Mouse (Mus musculus): ENCODE measurements around the gene Serpinc1. TPM values are rescaled to one million over a fixed set of nuclear protein-coding genes. Genes with fewer than 3 reads are reported as not detected.

The Serpinc1 gene
- 0.75 and 1.1 TPM in 2 replicates for polyA plus RNA-seq (2011; ENCODE audit: insufficient read depth, insufficient read length, low read depth, missing spikeins)

GRCm38 (mm10) chr1:160978071-160978735, at the start of gene Serpinc1:
Gene Serpinc1 (plus strand): TSS chr1:160978585.
- H3K36me3 ChIP-seq (ENCODE audit: control insufficient read depth, insufficient read depth, low read length, poor library complexity, severe bottlenecking) = no peaks in the 10 kb centered on the region; the same call in 1 of the 2 replicates
- no peaks in the 10 kb centered on the region for H3K9me3 ChIP-seq (replicated peaks; ENCODE audit: control insufficient read depth, insufficient read depth, low read length, poor library complexity, severe bottlenecking)
- no peak within 1 kb of the TSS for H3K9ac ChIP-seq (ENCODE audit: low read depth, poor library complexity, severe bottlenecking)
- TF ChIP-seq EP300 (IDR thresholded peaks at IDR 0.05; ENCODE audit: insufficient read depth, low read depth, low read length) (no peak), POLR2A (IDR thresholded peaks at IDR 0.05; ENCODE audit: insufficient read depth, low read length) (no peak), CTCF (IDR thresholded peaks at IDR 0.05; ENCODE audit: low read depth, low read length) (no peak)
- no peak within 1 kb of the TSS for H3K4me3 ChIP-seq (ENCODE audit: low read depth, low read length)
- no peaks in the 10 kb centered on the region for H3K4me1 ChIP-seq (ENCODE audit: control insufficient read depth, insufficient read depth, low read length)
- no peak within 1 kb of the TSS for H3K27ac ChIP-seq (ENCODE audit: insufficient read depth, low read length)
- no peaks in the 10 kb centered on the region for H3K27me3 ChIP-seq (ENCODE audit: control insufficient read depth, insufficient read depth, low read length, poor library complexity, severe bottlenecking)

DNA sequence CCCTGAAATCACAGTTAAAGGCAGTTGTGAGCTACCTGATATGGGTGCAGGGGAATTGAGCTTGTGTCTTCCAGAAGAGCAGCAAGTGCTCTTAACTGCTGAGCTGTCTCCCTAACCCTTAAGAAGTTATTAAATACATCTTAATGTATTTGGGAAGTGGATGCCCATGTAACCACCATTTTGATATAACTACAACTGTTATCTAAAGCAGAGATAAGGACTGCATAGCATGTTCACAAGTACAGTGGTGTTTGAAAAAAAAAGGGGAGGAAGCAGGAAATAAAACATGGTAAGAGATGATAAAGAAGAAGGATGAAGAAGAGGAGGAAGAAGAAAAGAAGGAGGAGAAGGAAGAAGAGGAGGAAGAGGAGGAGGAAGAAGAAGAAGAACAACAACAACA, 47.1 kb upstream of the Serpinc1 start:
- Histone ChIP-seq H3K36me3 (ENCODE audit: control insufficient read depth, insufficient read depth, low read length, poor library complexity, severe bottlenecking) (peaks cover 5% of the 10 kb centered on the region; the same call in 1 of the 2 replicates), H3K9me3 (replicated peaks; ENCODE audit: control insufficient read depth, insufficient read depth, low read length, poor library complexity, severe bottlenecking) (no peaks in the 10 kb centered on the region), H3K4me3 (ENCODE audit: low read depth, low read length) (no peak overlapping the region), H3K27ac (ENCODE audit: insufficient read depth, low read length) (no peak overlapping the region), H3K9ac (ENCODE audit: low read depth, poor library complexity, severe bottlenecking) (no peak overlapping the region), H3K4me1 (ENCODE audit: control insufficient read depth, insufficient read depth, low read length) (no peaks in the 10 kb centered on the region), H3K27me3 (ENCODE audit: control insufficient read depth, insufficient read depth, low read length, poor library complexity, severe bottlenecking) (no peaks in the 10 kb centered on the region)
- no peak for TF ChIP-seq EP300 (IDR thresholded peaks at IDR 0.05; ENCODE audit: insufficient read depth, low read depth, low read length)
- no peak for TF ChIP-seq CTCF (IDR thresholded peaks at IDR 0.05; ENCODE audit: low read depth, low read length)
- no peak for TF ChIP-seq POLR2A (IDR thresholded peaks at IDR 0.05; ENCODE audit: insufficient read depth, low read length)

- TF ChIP-seq EP300 (IDR thresholded peaks at IDR 0.05; ENCODE audit: insufficient read depth, low read depth, low read length) = no peak
- no peak for TF ChIP-seq CTCF (IDR thresholded peaks at IDR 0.05; ENCODE audit: low read depth, low read length)
- TF ChIP-seq POLR2A (IDR thresholded peaks at IDR 0.05; ENCODE audit: insufficient read depth, low read length) = no peak
- Histone ChIP-seq H3K27ac (ENCODE audit: insufficient read depth, low read length) (no peak overlapping the region), H3K4me1 (ENCODE audit: control insufficient read depth, insufficient read depth, low read length) (no peaks in the 10 kb centered on the region), H3K27me3 (ENCODE audit: control insufficient read depth, insufficient read depth, low read length, poor library complexity, severe bottlenecking) (no peaks in the 10 kb centered on the region), H3K36me3 (ENCODE audit: control insufficient read depth, insufficient read depth, low read length, poor library complexity, severe bottlenecking) (peaks cover 9% of the 10 kb centered on the region), H3K9me3 (replicated peaks; ENCODE audit: control insufficient read depth, insufficient read depth, low read length, poor library complexity, severe bottlenecking) (no peaks in the 10 kb centered on the region), H3K4me3 (ENCODE audit: low read depth, low read length) (no peak overlapping the region), H3K9ac (ENCODE audit: low read depth, poor library complexity, severe bottlenecking) (no peak overlapping the region)
Observed at GRCm38 (mm10) chr1:160933896-160934482, 44.4 kb upstream of the Serpinc1 start.

DNA sequence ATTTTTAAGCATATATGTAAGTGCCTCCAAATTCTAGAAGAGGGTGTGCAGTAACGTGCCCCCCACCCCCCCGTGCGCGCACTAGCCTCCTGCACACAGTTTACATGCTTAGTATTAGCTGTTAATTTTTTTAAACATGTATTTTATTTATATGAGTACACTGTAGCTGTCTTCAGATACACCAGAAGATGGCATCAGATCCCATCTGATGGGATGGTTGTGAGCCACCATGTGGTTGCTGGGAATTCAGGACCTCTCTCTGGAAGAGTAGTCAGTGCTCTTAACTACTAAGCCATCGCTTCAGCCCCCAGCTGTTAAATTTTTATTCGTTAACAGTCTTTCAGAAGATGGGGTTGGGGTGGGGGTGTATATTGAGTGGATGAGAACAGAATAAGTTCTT, 42.8 kb upstream of the Serpinc1 start:
- H3K9me3 ChIP-seq (replicated peaks; ENCODE audit: control insufficient read depth, insufficient read depth, low read length, poor library complexity, severe bottlenecking) = no peaks in the 10 kb centered on the region
- H3K4me1 ChIP-seq (ENCODE audit: control insufficient read depth, insufficient read depth, low read length) = no peaks in the 10 kb centered on the region
- H3K27ac ChIP-seq (ENCODE audit: insufficient read depth, low read length) = no peak overlapping the region
- no peak for TF ChIP-seq CTCF (IDR thresholded peaks at IDR 0.05; ENCODE audit: low read depth, low read length)
- no peak for TF ChIP-seq EP300 (IDR thresholded peaks at IDR 0.05; ENCODE audit: insufficient read depth, low read depth, low read length)
- no peak overlapping the region for H3K9ac ChIP-seq (ENCODE audit: low read depth, poor library complexity, severe bottlenecking)
- no peak overlapping the region for H3K4me3 ChIP-seq (ENCODE audit: low read depth, low read length)
- H3K36me3 ChIP-seq (ENCODE audit: control insufficient read depth, insufficient read depth, low read length, poor library complexity, severe bottlenecking) = peaks cover 12% of the 10 kb centered on the region
- H3K27me3 ChIP-seq (ENCODE audit: control insufficient read depth, insufficient read depth, low read length, poor library complexity, severe bottlenecking) = no peaks in the 10 kb centered on the region

- H3K9me3 ChIP-seq (replicated peaks; ENCODE audit: control insufficient read depth, insufficient read depth, low read length, poor library complexity, severe bottlenecking) = no peaks in the 10 kb centered on the region
- TF ChIP-seq EP300 (IDR thresholded peaks at IDR 0.05; ENCODE audit: insufficient read depth, low read depth, low read length) (no peak), CTCF (IDR thresholded peaks at IDR 0.05; ENCODE audit: low read depth, low read length) (no peak), POLR2A (IDR thresholded peaks at IDR 0.05; ENCODE audit: insufficient read depth, low read length) (no peak)
- peaks cover 40% of the 10 kb centered on the region for H3K36me3 ChIP-seq (ENCODE audit: control insufficient read depth, insufficient read depth, low read length, poor library complexity, severe bottlenecking)
- H3K27me3 ChIP-seq (ENCODE audit: control insufficient read depth, insufficient read depth, low read length, poor library complexity, severe bottlenecking) = no peaks in the 10 kb centered on the region
- H3K9ac ChIP-seq (ENCODE audit: low read depth, poor library complexity, severe bottlenecking) = no peak overlapping the region
- H3K4me3 ChIP-seq (ENCODE audit: low read depth, low read length) = no peak overlapping the region
- no peaks in the 10 kb centered on the region for H3K4me1 ChIP-seq (ENCODE audit: control insufficient read depth, insufficient read depth, low read length)
- no peak overlapping the region for H3K27ac ChIP-seq (ENCODE audit: insufficient read depth, low read length)
Observed at GRCm38 (mm10) chr1:160963199-160963598, 15.2 kb upstream of the Serpinc1 start.

DNA sequence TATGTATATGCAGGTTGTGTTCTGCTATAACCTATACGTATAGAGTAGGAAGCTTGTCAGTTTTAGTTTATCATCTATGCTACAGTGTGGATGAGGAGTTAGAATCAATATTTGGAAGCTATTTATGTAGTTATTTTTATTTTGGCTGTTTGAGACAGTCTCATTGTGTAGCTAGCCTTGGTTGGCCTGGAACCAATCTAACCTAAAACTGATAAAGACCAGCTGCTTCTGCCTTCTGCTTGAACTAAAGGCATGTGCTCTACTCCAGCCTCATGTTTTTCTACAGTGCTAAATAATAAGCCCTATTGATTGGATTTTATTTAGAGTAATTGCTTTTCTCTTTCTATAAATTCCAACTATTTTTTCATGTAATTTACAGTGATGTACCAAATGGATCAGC, 11.1 kb upstream of the Serpinc1 start:
- no peaks in the 10 kb centered on the region for H3K9me3 ChIP-seq (replicated peaks; ENCODE audit: control insufficient read depth, insufficient read depth, low read length, poor library complexity, severe bottlenecking)

More for the DNA sequence above, 11.1 kb upstream of the Serpinc1 start:
- peaks cover 39% of the 10 kb centered on the region for H3K36me3 ChIP-seq (ENCODE audit: control insufficient read depth, insufficient read depth, low read length, poor library complexity, severe bottlenecking)
- no peaks in the 10 kb centered on the region for H3K27me3 ChIP-seq (ENCODE audit: control insufficient read depth, insufficient read depth, low read length, poor library complexity, severe bottlenecking)
- H3K4me1 ChIP-seq (ENCODE audit: control insufficient read depth, insufficient read depth, low read length) = no peaks in the 10 kb centered on the region
- H3K4me3 ChIP-seq (ENCODE audit: low read depth, low read length) = no peak overlapping the region
- no peak overlapping the region for H3K27ac ChIP-seq (ENCODE audit: insufficient read depth, low read length)
- H3K9ac ChIP-seq (ENCODE audit: low read depth, poor library complexity, severe bottlenecking) = no peak overlapping the region
- TF ChIP-seq EP300 (IDR thresholded peaks at IDR 0.05; ENCODE audit: insufficient read depth, low read depth, low read length) = no peak
- TF ChIP-seq CTCF (IDR thresholded peaks at IDR 0.05; ENCODE audit: low read depth, low read length) = no peak
- TF ChIP-seq POLR2A (IDR thresholded peaks at IDR 0.05; ENCODE audit: insufficient read depth, low read length) = no peak

Measured in ES-Bruce4 (cell line).